Mouse (Mus musculus) lung, embryonic 14.5 days (tissue): ENCODE measurements around the gene Mdh2. TPM values are rescaled to one million over a fixed set of nuclear protein-coding genes. Genes with fewer than 3 reads are reported as not detected.

Source experiments
- ATAC-seq: fragments of 200-750 bp; cut with Nextera tagmentation; 2 replicates; pipeline ENCODE4 v1.8.0; 2017; ENCODE audit warnings: mild to moderate bottlenecking, moderate TSS enrichment, moderate library complexity; ENCODE audit not compliant: insufficient read depth
- DNase-seq: peaks from one replicate; pipeline ENCODE4 v3.0.0-alpha.2; 2015
- H3K27ac ChIP-seq: fragments of 300-500 bp; sonication (generic); 2 replicates; pipeline ENCODE4 v1.5.1; 2014; ENCODE audit warnings: low read depth, mild to moderate bottlenecking, moderate library complexity
- H3K27me3 ChIP-seq: fragments of 300-500 bp; sonication (generic); 2 replicates; pipeline ENCODE4 v1.6.1; 2014; ENCODE audit warnings: low read length, control low read depth; ENCODE audit not compliant: insufficient read depth
- H3K36me3 ChIP-seq: fragments of 300-500 bp; sonication (generic); 2 replicates; pipeline ENCODE4 v1.6.1; 2014; ENCODE audit warnings: control low read depth; ENCODE audit not compliant: insufficient read depth
- H3K4me1 ChIP-seq: fragments of 300-500 bp; sonication (generic); 2 replicates; pipeline ENCODE4 v1.6.1; 2014; ENCODE audit warnings: antibody characterized with exemption, control low read depth; ENCODE audit not compliant: insufficient read depth
- H3K4me2 ChIP-seq: fragments of 300-500 bp; sonication (generic); 2 replicates; pipeline ENCODE4 v1.6.1; 2014; ENCODE audit warnings: mild to moderate bottlenecking
- H3K4me3 ChIP-seq: fragments of 300-500 bp; sonication (generic); 2 replicates; pipeline ENCODE4 v1.5.1; 2014; ENCODE audit warnings: low read depth, low read length
- H3K9ac ChIP-seq: fragments of 300-500 bp; sonication (generic); 2 replicates; pipeline ENCODE4 v1.6.1; 2014
- H3K9me3 ChIP-seq: fragments of 300-500 bp; sonication (generic); 2 replicates; pipeline ENCODE4 v1.6.1; 2016; ENCODE audit warnings: low read depth, low read length, control low read depth
- CTCF ChIP-seq: IDR thresholded peaks from 2 replicates; pipeline ENCODE4 v1.5.1; 2016; ENCODE audit warnings: antibody characterized with exemption, low read depth
- WGBS: fragments of 180-500 bp; shearing (Covaris S2); extraction: QIAGEN DNeasy Blood & Tissue Kit; methylation state at CpG from one replicate; pipeline ENCODE4 v1.1.7; 2014; 5-methylcytosine and 5-hydroxymethylcytosine counted together
- polyA plus RNA-seq: library from polyadenylated mRNA; unstranded; fragments of >200 nt; fragmentation: Nextera tagmentation; extraction: Ambion mirVana; gene quantifications from 2 replicates; pipeline ENCODE4 v1.2.1, GENCODE M21; 2014

The Mdh2 gene
- polyA plus RNA-seq, 1 experiment from 2014 or later: 464 TPM

GRCm38 (mm10) chr5:135744742-135745141, 33.5 kb upstream of the Mdh2 start:
- Histone ChIP-seq H3K9me3 (no peaks in the 10 kb centered on the region), H3K27ac (peak overlapping the region; percentile 19; the same call in 1 of the 2 replicates), H3K4me1 (no peaks in the 10 kb centered on the region), H3K9ac (peak overlapping the region; percentile 53), H3K4me2 (peak overlapping the region; percentile 93), H3K4me3 (peak overlapping the region; percentile 81), H3K36me3 (peaks cover 9% of the 10 kb centered on the region; the same call in 1 of the 2 replicates), H3K27me3 (no peaks in the 10 kb centered on the region)
- ATAC-seq (no peak), DNase-seq (no peak)
- WGBS: 13% methylated on average over 12 of the region's 12 CpGs
- TF ChIP-seq CTCF: no peak

- no peak for TF ChIP-seq CTCF
- Histone ChIP-seq H3K4me2 (no peak overlapping the region), H3K4me1 (no peaks in the 10 kb centered on the region), H3K36me3 (no peaks in the 10 kb centered on the region), H3K9me3 (no peaks in the 10 kb centered on the region), H3K27me3 (no peaks in the 10 kb centered on the region), H3K4me3 (no peak overlapping the region), H3K27ac (no peak overlapping the region), H3K9ac (no peak overlapping the region)
- 54% methylated on average over 1 of the region's 1 CpGs for WGBS
- DNase-seq: no peak
- ATAC-seq: no peak
Observed at GRCm38 (mm10) chr5:135751041-135751440, 27.2 kb upstream of the Mdh2 start.

- H3K4me2 ChIP-seq: no peak overlapping the region
- no peak overlapping the region for H3K27ac ChIP-seq
- no peak overlapping the region for H3K4me3 ChIP-seq
- H3K4me1 ChIP-seq: no peaks in the 10 kb centered on the region
- DNase-seq (no peak), ATAC-seq (no peak)
- no peak for TF ChIP-seq CTCF
- no peaks in the 10 kb centered on the region for H3K36me3 ChIP-seq
- no peaks in the 10 kb centered on the region for H3K9me3 ChIP-seq
- no peak overlapping the region for H3K9ac ChIP-seq
- no peaks in the 10 kb centered on the region for H3K27me3 ChIP-seq
- 79% methylated on average over 2 of the region's 2 CpGs for WGBS
Observed at GRCm38 (mm10) chr5:135751595-135751994, 26.7 kb upstream of the Mdh2 start.

GRCm38 (mm10) chr5:135761881-135762280, 16.4 kb upstream of the Mdh2 start:
- DNase-seq (no peak), ATAC-seq (no peak)
- Histone ChIP-seq H3K4me3 (no peak overlapping the region), H3K9ac (no peak overlapping the region), H3K9me3 (no peaks in the 10 kb centered on the region), H3K27ac (no peak overlapping the region), H3K27me3 (no peaks in the 10 kb centered on the region), H3K4me2 (no peak overlapping the region), H3K36me3 (no peaks in the 10 kb centered on the region), H3K4me1 (no peaks in the 10 kb centered on the region)
- TF ChIP-seq CTCF: no peak
- 77% methylated on average over 3 of the region's 3 CpGs for WGBS

GRCm38 (mm10) chr5:135763526-135763925, 14.8 kb upstream of the Mdh2 start:
- DNase-seq: peak; percentile 91
- no peak overlapping the region for H3K9ac ChIP-seq
- TF ChIP-seq CTCF: peak; percentile 89
- no peak overlapping the region for H3K4me2 ChIP-seq
- H3K9me3 ChIP-seq: no peaks in the 10 kb centered on the region
- H3K36me3 ChIP-seq: no peaks in the 10 kb centered on the region
- no peak overlapping the region for H3K4me3 ChIP-seq
- no peaks in the 10 kb centered on the region for H3K4me1 ChIP-seq
- no peaks in the 10 kb centered on the region for H3K27me3 ChIP-seq
- WGBS: 5% methylated on average over 7 of the region's 7 CpGs
- H3K27ac ChIP-seq: no peak overlapping the region
- no peak for ATAC-seq

GRCm38 (mm10) chr5:135764971-135765370, 13.3 kb upstream of the Mdh2 start:
- DNase-seq (no peak), ATAC-seq (no peak)
- H3K36me3 ChIP-seq: no peaks in the 10 kb centered on the region
- no peaks in the 10 kb centered on the region for H3K4me1 ChIP-seq
- H3K4me3 ChIP-seq: no peak overlapping the region
- no peak overlapping the region for H3K27ac ChIP-seq
- 54% methylated on average over 3 of the region's 3 CpGs for WGBS
- H3K27me3 ChIP-seq: no peaks in the 10 kb centered on the region
- H3K9me3 ChIP-seq: no peaks in the 10 kb centered on the region
- no peak overlapping the region for H3K4me2 ChIP-seq
- no peak overlapping the region for H3K9ac ChIP-seq
- TF ChIP-seq CTCF: no peak

- Histone ChIP-seq H3K27me3 (no peaks in the 10 kb centered on the region), H3K9me3 (no peaks in the 10 kb centered on the region), H3K36me3 (no peaks in the 10 kb centered on the region), H3K27ac (no peak overlapping the region), H3K4me1 (no peaks in the 10 kb centered on the region), H3K4me3 (no peak overlapping the region), H3K9ac (no peak overlapping the region), H3K4me2 (no peak overlapping the region)
- no peak for ATAC-seq
- 47% methylated on average over 3 of the region's 3 CpGs for WGBS
- no peak for DNase-seq
- no peak for TF ChIP-seq CTCF
Observed at GRCm38 (mm10) chr5:135772519-135772918, 5.8 kb upstream of the Mdh2 start.

GRCm38 (mm10) chr5:135776546-135776945, 1.7 kb upstream of the Mdh2 start:
- no peak overlapping the region for H3K4me3 ChIP-seq
- peaks cover 8% of the 10 kb centered on the region; the same call in 1 of the 2 replicates for H3K4me1 ChIP-seq
- H3K4me2 ChIP-seq: no peak overlapping the region
- TF ChIP-seq CTCF: no peak
- no peak overlapping the region for H3K27ac ChIP-seq
- no peak overlapping the region for H3K9ac ChIP-seq
- peaks cover 17% of the 10 kb centered on the region; the same call in 1 of the 2 replicates for H3K36me3 ChIP-seq
- ATAC-seq: no peak
- no peaks in the 10 kb centered on the region for H3K27me3 ChIP-seq
- no peak for DNase-seq
- 71% methylated on average over 4 of the region's 4 CpGs for WGBS
- H3K9me3 ChIP-seq: no peaks in the 10 kb centered on the region
